8 mouse cellular contexts compared by ENCODE assay signal in genomic region chr11:118511851-118512250, GRCm38 (mm10). TPM values are rescaled to one million over a fixed set of nuclear protein-coding genes. Genes with fewer than 3 reads are reported as not detected.
DNase-seq lines count a peak whose midpoint lies in the region; ATAC-seq lines count a peak whose summit lies in the region.

No protein-coding gene starts in this region.

- intact Hi-C loops in left cerebral cortex, postnatal 10 days (cut with DNase I) = no loop called here

- peaks cover 3% of the 10 kb centered on the region for H3K4me1 ChIP-seq in intestine, embryonic 16.5 days (ENCODE audit: control insufficient read depth, insufficient read depth, low read length)
- H3K4me1 ChIP-seq in stomach, embryonic 15.5 days = peaks cover 14% of the 10 kb centered on the region

- peak; percentile 54 for DNase-seq in cerebellum, adult 11 months
- DNase-seq in cerebellum, adult 9-10 months = no peak
- DNase-seq in urinary bladder, adult 2 months (ENCODE audit: low spot score) = peak; percentile 33
- no peak for DNase-seq in urinary bladder, postnatal 4 days (ENCODE audit: low spot score in 2 of 2)
- DNase-seq in left cerebral cortex, postnatal 10 days (ENCODE audit: extremely low spot score in 1 of 2, low spot score in 2 of 2) = peak; percentile 61 to 77
- no peak for DNase-seq in liver

- no peaks in the 10 kb centered on the region for H3K36me3 ChIP-seq in intestine, embryonic 16.5 days (ENCODE audit: control insufficient read depth, insufficient read depth, low read length)
- no peaks in the 10 kb centered on the region for H3K36me3 ChIP-seq in stomach, embryonic 15.5 days

- H3K27ac ChIP-seq in intestine, embryonic 16.5 days (ENCODE audit: low read length) = no peak overlapping the region
- H3K27ac ChIP-seq in stomach, embryonic 15.5 days = no peak overlapping the region

- 54% methylated on average over 6 of the region's 6 CpGs for WGBS in intestine, embryonic 16.5 days
- WGBS in stomach, embryonic 15.5 days = 44% methylated on average over 6 of the region's 6 CpGs

- no peaks in the 10 kb centered on the region for H3K9me3 ChIP-seq in intestine, embryonic 16.5 days (ENCODE audit: control insufficient read depth, low read length)
- no peaks in the 10 kb centered on the region for H3K9me3 ChIP-seq in stomach, embryonic 15.5 days

- no peak overlapping the region for H3K9ac ChIP-seq in intestine, embryonic 16.5 days (ENCODE audit: low read depth, low read length)
- H3K9ac ChIP-seq in stomach, embryonic 15.5 days = no peak overlapping the region

- peak; percentile 27; the same call in 1 of the 2 replicates for ATAC-seq in intestine, embryonic 16.5 days
- peak; percentile 8; the same call in 1 of the 2 replicates for ATAC-seq in stomach, embryonic 15.5 days (ENCODE audit: insufficient read depth, low FRiP score, low read depth)

- H3K4me2 ChIP-seq in intestine, embryonic 16.5 days (ENCODE audit: low read depth, low read length) = no peak overlapping the region
- peak overlapping the region; percentile 25 for H3K4me2 ChIP-seq in stomach, embryonic 15.5 days

- no peak overlapping the region for H3K4me3 ChIP-seq in intestine, embryonic 16.5 days (ENCODE audit: low read length)
- no peak overlapping the region for H3K4me3 ChIP-seq in stomach, embryonic 15.5 days (replicated peaks)

- no peaks in the 10 kb centered on the region for H3K27me3 ChIP-seq in intestine, embryonic 16.5 days (replicated peaks; ENCODE audit: control insufficient read depth, insufficient read depth, low read length)
- no peaks in the 10 kb centered on the region for H3K27me3 ChIP-seq in stomach, embryonic 15.5 days (replicated peaks)

RNA-seq across cellular contexts. Expression of gene Engase, which starts 35.2 kb away (rescaled TPM):
- polyA plus RNA-seq in urinary bladder, adult 2 months (2012; rRNA removed) = 14.0 and 15.4 TPM in 2 replicates
- polyA plus RNA-seq in intestine, embryonic 16.5 days (2015; fragmentation: Nextera tagmentation; extraction: Ambion mirVana) = 13.5 and 17.8 TPM in 2 replicates
- total RNA-seq in left cerebral cortex, postnatal 10 days (2021) = 10 to 100 TPM; 11.5 to 13.9 TPM
- 10.1 and 11.5 TPM in 2 replicates for polyA plus RNA-seq in stomach, embryonic 15.5 days (2015; fragmentation: Nextera tagmentation; extraction: Ambion mirVana)

Comparison
In these comparisons a context has a peak if more than half of its experiments do, and no peak if none do; other contexts are left out.
1. DNase-seq: peak in cerebellum, adult 11 months (single experiment), urinary bladder, adult 2 months (single experiment) and left cerebral cortex, postnatal 10 days (2 of 2); none in cerebellum, adult 9-10 months (single experiment), urinary bladder, postnatal 4 days (0 of 2) and liver (single experiment).